Mouse (Mus musculus) testis, postnatal 14 days (tissue): ENCODE results near the gene Slc44a5.

Experiments used
- DNase-seq: peaks from one replicate; pipeline ENCODE4 v3.0.0; 2021; ENCODE audit warnings: low spot score

The Slc44a5 gene

DNA sequence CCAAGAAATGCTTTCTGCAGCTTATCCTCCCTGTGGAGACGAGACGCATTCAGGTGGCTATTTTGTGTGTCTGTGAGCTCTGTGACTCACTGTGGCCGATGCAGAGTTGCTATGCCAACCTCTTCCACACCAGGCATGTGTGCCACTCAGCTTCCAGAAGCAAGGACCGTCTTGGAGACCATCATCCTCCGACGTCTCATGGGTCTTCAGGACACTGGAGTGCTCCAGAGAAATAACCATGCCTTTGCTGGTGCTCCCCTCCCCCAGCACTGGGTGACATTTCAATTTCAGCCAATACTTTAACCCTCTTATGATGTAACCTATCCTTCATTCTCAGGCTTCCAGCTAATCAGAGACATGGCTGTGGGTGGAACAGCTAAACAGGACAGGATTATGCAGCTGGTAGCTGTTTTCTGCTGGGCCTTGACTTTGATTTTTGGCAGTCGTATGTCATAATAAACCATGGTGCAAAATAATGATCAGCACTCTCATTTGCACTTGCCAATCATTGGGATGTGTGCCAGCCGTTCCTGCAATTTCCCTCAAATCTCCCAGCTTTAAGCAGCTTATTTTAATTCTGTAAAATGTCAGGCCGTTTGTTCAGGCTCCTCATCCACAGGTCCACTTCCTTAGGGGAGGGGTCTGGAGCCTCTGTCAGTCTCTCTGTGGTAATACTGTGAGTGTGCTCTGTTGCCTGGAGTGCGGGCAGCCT lies 198.8 kb downstream of the Slc44a5 start:
- no peak for DNase-seq

DNA sequence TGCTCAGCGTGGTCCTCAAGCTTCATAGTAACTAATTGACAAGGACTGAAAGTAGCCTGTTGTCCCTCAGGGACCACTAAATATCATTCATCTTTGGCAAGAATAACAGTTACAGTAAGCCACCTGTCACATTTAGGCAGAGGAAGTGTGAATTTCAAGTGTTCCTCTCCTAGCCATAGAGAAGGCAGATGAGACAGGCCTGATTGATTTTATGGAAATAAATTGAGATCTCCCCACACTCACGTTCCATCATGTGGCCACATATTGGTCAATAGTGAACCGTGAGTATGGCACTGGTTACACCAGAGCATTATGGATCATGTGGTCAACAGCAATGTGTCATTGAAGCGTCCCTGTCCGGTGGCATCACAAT lies 199.3 kb downstream of the Slc44a5 start:
- DNase-seq, result no peak

DNA sequence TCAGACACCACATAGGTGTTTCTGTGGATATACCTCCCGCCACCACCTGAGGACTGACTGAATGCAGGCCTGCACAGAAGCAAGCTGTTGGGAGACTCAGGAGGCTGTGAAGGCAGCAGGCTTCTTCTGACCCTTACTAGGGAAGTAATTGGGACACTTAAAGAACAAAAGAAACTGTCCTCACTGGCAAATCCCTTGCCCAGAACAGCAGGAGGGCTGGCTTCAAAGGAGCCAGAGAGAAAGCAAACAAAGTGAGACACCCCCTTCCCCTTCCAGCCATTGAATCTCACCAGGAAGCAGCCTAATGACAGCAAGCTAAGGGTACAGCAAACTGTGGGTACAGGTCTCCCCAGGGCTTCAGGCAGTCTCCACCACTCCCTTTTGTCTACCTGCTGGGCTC lies 200.3 kb downstream of the Slc44a5 start:
- no peak for DNase-seq

DNA sequence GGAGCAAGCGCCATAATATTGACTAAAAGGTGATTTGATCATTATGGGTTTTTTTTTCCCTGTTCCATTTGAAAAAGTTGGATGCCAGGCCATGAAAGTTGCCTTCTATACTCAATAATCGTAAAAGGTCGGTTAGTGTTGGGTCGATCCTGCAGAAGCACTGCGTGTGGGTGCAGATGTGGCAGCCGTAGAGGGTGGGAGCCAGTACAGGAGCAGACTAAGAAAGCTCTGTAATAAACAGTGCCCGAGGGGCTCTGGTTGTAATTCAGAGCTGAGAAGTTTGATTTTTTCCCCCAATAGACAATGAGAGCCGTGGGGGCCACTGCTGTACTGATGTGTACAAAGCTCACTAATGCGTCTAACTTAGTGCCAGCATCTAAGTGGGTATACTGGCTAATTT lies 200.8 kb downstream of the Slc44a5 start:
- no peak for DNase-seq

DNA sequence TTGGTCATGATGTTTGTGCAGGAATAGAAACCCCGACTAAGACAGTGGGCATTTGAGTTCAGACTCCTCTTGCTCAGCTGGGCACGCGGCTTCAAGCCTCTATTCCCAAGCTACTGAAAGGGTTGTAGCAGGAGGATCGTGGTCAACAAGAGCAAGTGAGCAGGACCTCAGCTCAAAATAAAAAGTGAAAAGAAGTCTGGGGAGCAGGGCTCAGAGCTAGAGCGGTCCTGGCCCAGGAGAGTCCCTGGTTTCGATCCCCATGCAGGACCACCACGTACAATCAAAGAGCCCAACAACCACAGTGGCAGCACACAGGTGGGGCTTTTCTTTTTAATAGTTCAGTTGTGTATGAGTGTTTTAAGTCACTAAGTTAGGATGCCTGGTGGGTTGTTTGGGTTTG lies 201.5 kb downstream of the Slc44a5 start:
- no peak for DNase-seq

DNA sequence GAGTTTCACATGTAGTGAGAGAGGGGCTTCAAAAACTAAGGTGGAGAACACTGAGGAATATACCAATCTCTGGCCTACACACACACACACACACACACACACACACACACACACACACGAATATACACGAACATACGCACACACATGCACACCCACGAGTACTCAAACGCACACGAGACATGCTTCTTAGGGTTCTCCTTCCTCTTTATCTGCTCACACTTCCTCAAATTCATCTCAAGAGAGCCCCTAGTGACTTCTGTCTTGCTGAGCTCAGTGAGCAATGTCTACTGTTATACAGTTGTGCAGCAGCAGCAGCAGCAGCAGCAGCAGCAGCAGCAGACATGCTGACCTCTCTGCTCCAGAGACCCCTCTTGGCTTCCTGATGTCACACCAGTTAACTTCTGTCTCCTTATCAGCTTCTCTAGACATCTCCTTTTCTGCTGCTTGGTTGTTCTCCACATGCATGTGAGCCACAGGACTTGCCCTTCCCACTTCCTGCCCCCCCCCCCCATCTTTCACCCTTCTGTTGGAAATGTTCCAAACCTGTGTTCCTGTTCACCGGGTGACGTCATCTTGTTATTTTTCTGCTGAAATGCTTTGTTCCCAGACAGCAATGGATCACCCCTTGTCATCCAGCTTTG lies 204.5 kb downstream of the Slc44a5 start:
- DNase-seq, result no peak

DNA sequence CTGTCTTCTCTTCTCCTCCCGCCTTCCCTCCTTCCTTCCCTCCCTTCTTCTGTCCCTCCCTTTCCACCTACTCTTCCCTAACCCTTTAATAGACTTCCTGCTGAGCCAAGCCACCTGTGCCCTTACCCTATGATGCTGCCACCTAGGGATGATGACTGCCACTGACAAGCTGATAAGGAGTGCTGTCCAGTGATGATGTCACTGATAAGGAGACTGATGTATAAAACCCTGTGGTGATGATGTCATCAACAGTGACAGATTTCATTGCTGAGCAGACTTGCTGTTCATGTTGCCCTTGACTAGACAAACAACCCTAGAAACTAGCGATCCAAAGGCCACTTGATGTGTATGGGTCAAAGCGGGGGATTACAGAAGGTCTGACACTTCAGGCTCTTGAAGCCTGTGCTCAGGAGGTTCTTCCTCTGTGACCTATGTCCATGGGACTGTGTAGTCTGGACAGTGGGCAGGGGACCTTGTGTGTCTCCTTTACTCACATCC lies 206.2 kb downstream of the Slc44a5 start:
- DNase-seq, result no peak

DNA sequence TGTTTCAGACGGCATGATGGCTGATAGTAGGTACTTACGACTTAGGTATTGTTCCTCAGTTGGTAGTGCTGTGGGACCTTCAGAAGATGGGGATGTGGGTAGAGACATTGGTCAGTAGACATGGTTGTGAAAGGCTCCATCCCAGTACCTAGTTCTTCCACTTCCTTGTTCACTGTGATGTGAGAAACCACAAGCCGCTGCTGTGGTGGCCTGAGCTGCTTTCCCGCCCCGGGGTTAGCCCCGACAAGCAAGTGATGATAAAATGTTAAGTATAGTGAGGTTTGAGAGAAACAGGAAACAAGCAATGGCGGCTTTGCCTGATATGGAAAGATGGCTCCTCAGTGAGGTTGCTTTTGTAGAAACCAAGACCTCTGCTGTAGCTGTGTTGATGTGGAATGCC lies 209.8 kb downstream of the Slc44a5 start:
- no peak for DNase-seq

DNA sequence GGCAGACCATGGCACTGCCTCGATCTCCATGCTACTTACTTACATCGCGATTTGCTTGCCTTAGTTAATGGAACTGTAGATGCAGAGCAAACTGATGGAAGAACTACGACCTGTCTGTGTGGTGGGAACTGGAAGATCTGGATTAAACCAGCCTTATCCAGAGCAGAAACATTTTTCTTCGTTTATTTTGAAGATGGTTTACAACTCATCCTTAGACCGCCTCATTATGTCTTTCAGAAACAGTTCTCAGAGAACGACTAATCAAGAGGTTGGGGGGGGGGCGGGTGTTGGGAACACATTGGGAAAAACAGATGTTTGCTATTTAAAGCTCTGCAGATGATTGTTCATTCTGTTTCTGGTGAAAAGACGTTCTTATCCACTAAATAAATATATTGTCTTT lies 210.7 kb downstream of the Slc44a5 start:
- DNase-seq, result no peak

DNA sequence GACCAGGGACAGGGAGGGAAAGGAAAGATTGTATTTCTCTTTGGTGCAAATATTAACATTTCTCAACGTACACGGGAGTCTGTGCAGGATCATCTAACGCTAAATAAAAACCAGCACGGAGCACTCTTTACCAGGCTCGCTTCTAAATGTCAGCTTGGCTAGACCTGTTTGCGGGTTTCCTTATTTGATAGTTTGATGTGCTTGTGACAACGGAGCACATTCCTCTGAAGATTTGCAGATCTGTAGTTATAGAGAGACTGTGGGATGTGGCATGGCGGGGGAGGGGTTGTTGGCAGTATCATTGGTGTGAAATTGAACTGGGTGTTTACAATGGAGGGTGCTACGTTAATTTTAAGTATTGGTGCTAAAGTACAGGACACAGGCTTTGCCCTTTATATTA lies 215.4 kb downstream of the Slc44a5 start:
- no peak for DNase-seq

DNA sequence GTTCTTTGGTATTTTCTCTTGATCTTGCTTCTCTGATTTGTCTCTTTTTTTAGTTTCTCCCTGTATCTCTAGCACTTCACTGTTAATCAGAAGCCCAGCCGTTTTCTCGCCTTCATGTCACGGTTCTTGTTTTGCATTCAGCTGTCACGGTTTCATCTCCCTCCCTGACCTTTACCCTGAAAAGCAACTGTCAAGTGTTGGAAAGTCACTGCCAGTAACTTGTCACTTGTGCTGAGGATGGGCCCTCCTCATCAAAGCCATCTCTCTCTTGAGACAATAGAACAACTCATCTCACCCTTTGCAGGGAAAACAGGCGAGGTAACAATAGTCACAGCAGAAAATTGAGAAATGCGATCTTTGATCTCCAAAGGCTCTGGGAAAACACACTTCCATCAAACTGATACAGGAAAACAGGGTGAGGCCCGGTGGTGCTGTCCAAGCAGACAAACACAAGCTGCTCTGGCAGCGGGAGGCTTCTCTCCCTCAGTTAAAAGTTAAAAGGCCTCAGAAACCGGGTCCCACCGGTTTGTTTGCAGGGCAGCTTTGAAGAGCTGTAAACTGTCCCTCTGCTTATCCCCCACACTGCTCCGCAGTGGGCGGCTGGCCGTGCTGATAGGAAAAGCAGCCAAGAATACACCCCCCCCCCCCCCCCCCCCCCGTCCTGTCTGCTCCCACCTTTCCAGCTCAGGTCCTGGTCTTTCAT lies 219.2 kb downstream of the Slc44a5 start:
- no peak for DNase-seq

DNA sequence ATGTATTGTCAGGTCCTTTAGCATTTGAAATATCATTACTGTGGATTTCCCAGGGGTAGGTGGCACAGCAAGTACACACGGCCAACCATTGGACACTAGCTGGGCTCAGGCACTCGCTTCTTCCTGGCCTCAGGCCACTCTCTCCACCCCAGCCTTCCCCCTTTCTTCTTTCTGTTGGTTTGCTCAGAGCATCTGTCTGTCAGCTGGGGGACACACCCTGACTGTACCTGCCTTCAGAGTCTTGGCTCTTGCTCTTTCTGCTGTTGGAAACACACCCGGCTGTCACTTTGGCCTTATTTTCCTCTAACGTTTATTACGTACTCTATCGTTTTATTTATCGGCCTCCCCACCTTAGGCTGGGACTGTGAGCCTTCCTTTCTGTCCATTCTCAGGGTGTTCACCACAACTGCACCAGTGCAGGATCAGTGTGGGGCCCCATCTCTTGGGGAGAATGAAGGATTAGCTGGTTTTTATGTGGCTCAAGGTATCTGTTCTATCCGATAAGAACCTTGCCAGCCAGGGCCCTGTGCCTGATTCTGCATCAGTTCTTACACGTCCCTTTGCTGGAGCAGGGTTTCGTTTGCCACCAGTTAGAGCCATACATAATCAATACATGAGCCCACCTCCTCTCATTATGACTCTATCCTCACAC lies 220.1 kb downstream of the Slc44a5 start:
- no peak for DNase-seq

DNA sequence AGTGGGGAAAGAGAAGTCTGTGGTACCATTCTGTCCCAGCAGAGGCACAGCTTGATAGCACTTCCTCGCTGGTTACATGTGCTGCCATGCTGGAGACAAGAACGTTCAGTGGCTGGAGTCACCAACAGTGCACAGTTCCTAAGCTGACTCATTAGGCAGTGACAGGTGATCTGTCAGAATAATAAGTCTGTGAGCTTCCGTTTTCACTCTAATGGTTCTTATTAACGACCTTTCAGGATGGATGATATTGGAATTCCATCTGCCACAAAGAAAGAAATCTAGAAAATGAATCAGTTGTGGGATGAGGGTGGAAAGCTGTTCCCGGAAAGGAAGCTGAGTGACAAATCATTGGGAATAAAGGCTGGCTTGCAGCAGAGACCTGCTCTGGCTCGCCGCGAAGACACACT lies 227.2 kb downstream of the Slc44a5 start:
- no peak for DNase-seq

DNA sequence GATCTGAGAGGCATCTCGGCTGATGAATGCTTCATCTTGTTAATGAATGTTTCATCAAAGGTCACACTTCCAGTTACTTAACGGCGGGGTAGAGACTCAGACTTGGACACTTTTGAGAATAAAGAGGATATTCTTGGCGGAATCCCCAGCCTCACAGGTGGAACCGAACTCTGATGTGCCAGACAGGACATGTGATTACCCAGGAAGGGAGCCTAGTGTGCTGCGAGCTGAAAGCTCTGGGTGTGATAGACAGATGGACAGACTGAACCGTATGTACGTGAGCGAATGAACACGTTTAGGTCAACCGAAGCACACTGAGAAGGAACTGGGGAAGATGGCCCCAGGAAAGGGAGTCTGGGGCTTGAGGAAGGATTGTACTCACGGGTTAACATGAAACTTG lies 228.6 kb downstream of the Slc44a5 start:
- DNase-seq, result no peak

DNA sequence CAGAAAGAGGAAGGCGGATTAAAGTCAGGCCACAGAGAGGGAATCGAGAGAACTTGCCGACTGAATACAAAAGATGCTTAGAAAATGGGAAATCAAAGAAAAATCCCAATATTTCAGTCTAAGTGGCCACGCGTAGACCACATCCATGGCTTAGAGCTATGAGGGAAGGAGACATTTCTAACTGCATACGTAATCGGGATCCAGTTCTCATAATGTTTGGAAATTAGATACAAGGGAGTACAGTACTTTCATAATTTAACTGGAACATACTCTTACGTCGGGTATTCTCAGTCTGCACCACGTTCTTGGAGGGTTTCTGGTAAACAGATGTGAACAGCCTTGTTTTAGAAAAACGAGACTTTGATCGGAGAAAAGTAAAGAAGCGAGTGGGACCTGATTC lies 229.1 kb downstream of the Slc44a5 start:
- DNase-seq, result no peak

DNA sequence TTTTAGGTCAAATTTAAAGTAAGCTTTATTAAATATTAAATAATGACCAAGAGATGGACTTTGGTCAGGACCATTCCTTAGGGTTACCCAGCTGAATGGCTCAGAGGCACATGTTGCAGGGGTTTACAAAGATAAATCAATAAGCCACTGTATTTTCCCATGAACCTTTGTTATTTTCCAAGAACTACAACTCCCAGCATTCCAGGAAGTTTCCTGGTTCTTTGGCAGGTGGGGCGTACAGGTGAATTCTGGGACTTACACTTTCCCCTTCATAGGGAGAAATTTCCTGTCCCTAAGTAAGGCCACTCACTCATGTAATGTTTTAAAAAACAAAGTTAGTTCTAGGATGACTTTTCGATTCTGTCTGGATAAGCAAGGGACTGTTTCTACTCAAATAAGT lies 235.2 kb downstream of the Slc44a5 start:
- DNase-seq, result no peak

DNA sequence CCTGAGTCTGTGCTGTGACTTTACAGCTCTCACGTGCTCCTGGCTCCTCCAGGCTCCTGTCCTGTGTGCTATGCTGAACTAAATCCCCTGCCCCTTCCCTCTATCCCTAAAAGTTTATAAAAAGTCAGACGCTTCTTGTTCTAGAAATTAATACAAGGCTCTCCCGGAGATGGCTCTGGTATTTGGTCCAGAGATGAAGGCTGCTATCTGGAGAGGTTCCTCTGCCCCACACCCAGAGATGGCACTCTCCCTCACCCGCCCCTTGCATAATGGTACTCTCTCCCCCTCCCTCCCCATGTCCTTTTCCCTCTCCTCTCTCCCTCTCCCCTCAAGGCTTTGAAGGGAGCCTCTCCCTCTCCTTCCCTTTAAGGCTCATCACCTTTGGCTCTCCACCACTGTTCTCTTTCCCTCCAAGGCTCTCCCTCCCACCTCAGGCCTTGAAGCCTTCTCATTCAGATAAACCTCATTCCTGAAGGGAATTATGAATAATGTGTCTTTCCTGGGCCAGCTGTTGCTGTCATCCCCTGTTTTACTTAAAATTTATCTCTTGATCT lies 236.0 kb downstream of the Slc44a5 start:
- no peak for DNase-seq

DNA sequence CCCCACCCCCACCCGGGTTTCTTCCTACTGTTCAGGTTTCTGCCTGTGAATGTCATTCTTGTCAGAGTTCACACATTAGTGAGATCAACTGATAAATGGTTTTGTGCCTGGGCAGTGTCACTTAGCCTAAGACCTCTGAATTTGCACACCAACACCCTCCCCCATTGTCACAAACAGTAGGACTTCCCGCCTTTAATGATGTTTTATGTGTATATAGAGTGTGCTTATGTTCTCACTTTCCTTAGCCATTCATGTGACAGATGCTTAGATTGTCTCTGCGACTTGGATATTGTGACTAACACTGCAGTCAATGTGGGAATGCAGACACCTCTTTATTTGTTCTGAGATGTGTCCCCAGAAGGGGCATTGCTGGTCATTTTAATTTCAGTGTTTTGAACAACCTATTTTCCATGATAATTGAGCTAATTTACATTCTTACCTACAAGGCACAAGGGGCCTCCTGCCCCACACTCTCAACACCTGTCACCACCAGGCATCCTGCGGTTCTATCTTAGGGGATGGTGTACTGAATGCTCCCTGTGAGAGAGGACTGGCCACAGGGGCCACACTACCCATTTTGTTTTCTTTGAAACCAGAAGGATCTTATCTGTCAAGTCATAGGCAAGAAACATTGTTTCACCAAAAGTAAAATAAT lies 236.7 kb downstream of the Slc44a5 start:
- DNase-seq, result no peak

DNA sequence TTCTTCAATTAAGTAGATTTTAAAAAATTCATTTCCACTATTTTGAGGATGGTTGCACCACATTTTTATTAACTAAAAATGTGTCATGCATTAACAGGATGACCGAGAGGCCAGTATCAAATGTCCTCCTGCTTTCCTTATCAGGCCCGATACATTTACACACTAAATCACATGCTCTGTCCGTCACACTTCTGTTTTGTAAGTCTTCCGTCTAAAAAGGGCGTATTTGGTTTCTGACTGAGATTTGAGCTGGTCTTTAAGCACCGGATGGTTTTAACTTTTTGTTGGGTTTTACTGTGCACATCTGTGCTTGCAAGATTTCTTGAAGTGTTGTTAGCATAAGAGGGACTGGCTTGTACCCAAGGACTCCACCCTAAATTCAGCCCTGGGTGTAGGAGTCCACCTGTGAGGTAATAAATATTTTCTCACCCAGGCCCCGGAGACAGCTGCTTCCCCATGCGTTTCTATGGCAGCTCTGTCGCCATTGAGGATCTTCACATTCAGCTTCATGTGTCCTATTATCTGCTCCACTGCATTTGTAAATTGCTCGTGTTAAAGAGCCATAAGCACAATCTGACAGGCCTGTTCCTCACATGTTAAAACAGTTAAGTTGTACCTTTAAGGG lies 237.3 kb downstream of the Slc44a5 start:
- DNase-seq, result no peak

DNA sequence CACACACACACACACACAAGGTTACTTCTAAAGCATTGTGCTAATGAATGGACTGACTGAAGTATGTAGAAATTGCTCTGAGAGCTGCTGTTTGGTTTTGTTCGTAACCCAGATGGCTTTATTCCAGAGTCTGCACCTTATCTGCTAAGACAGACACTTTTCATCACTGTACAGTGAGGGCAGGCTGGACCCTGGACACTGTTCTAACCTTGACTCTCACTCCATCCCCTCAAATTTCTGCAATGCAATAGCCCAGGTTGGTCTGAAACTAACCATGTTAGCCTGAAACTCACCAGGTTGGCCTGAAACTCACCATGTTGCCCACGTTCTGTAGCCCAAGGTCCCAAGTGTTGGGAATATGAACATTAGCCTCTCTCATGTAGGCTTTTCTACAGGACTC lies 239.3 kb downstream of the Slc44a5 start:
- DNase-seq, result no peak

DNA sequence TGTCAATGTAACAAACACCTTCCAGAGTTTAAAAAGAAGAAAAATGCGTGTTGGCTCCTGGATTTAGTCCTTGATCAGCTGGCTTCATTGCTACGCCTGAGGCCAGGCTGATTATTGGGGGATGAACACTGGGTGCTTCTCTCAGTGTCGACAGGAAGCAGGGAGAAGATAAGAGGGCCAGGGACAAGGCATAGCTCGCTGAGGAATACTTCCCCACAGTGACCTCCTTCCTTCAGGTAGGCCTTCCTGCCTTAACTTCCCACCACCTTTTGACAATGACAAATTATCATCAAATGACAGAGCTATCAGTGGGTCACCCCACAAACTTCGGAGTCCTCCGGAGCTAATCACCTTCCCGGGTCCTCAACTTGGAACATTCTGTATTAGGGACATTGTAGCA lies 242.1 kb downstream of the Slc44a5 start:
- no peak for DNase-seq

DNA sequence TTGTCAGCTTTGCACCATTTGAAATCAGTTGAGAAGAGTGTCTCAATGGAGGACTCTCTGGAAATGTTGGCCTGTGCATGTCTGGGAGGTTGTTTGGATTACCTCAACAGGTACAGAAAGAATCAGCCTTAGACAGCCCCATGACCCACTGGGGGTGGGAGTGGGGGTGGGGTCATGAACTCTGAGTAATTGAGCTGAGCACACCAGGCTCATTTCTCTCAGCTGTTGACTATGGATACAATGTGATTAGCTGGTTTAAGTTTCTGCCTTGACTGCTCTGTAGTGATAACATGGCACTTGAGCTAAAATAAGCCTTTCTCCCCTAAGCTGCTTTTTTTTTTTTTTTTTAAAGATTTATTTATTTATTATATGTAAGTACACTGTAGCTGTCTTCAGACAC lies 242.5 kb downstream of the Slc44a5 start:
- no peak for DNase-seq
